Mouse (Mus musculus): ENCODE results near the gene Ppp2ca. TPM values are rescaled to one million over a fixed set of nuclear protein-coding genes. Genes with fewer than 3 reads are reported as not detected.
A peak's percentile ranks its signal among the peaks of the same experiment; 100 is the strongest.
"Not testable (repeated sequence)": the region's sequence is repeated elsewhere in the genome, so short reads cannot be mapped to it uniquely, and the experiment has no call there.

Gene Ppp2ca
- total RNA-seq, 1 experiment from 2014 or later, result 138 TPM

DNA sequence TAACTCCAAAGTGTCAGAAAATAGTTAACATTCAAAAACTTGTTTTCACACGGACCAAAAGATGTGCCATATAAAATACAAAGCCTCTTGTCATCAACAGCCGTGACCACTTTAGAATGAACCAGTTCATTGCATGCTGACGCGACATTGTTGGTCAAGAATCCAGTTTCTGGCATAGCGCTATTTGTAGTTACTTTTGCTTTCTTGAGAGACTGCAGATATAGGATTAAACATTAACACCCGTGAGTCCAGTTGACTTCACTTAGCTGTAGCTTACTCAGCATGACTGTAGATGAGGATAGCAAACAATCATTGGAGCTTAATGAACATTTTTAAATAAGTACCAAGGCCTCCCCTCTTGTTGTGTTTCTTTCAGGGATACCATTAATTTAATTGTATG lies 23.6 kb downstream of the Ppp2ca start:
- ATAC-seq (replicated peaks in 1 of 2; ENCODE audit: insufficient read depth in 1 of 2, low FRiP score in 2 of 2, low TSS enrichment in 1 of 2, low read depth in 1 of 2, poor library complexity in 2 of 2, severe bottlenecking in 2 of 2), result no peak

DNA sequence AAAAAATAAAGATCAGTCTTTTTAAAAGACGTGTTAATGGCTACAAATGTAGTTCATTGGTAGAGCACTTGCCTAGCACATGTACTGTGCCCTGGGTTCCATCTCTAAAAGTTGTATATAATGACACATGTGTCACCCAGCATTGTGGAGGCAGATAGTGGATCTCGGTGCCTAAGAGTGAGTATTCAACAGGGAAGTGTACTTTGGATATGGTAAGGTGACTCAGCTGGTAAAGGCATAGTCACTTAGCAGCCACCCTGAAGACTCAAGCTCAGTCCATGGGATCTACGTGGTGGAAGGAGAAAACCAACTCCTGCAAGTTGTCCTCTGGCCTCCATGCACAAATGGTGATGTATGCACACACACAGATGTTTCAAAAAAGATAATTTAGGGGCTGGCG lies 26.0 kb downstream of the Ppp2ca start:
- ATAC-seq (replicated peaks in 1 of 2; ENCODE audit: insufficient read depth in 1 of 2, low FRiP score in 2 of 2, low TSS enrichment in 1 of 2, low read depth in 1 of 2, poor library complexity in 2 of 2, severe bottlenecking in 2 of 2), result no peak

DNA sequence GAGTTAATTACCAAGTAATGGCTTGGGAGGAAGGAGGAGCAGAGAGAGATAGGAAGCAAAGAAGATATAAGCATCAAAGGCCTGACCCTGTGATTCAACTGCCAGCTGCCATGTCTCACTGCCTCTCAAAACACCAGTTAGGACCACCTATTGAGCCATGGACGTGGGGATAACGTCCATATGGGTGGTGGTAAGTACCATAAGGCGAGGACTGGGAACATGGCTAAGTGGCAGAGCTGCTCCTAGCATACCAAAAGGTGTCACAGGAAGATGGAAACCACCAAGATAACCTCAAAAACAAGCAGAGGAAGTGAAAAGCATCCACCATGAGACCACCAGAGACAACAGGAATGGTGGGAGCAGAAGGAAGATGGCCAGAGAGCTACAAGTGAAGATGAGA lies 28.7 kb downstream of the Ppp2ca start:
- ATAC-seq (replicated peaks in 1 of 2; ENCODE audit: insufficient read depth in 1 of 2, low FRiP score in 2 of 2, low TSS enrichment in 1 of 2, low read depth in 1 of 2, poor library complexity in 2 of 2, severe bottlenecking in 2 of 2), result no peak

DNA sequence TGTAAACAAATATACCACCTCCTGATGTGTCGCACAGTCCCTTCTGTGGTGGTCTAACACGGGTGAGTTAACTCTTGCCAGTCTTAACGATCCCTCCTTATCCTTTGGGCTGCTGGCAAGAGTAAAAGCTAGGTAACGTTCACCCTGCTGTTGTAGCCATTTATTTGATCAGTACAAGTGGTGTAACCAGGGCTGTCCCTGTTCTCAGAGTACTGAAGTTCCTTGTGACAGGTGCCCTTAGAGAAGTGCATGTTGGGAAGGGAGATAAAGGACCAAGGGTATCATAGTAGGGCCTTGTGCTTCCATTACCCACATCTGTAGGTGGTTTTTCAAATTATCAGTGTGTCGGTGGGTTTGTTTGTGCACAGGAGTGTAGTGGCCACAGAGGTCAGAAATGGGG lies 29.3 kb downstream of the Ppp2ca start:
- ATAC-seq (replicated peaks in 1 of 2; ENCODE audit: insufficient read depth in 1 of 2, low FRiP score in 2 of 2, low TSS enrichment in 1 of 2, low read depth in 1 of 2, poor library complexity in 2 of 2, severe bottlenecking in 2 of 2), result no peak

DNA sequence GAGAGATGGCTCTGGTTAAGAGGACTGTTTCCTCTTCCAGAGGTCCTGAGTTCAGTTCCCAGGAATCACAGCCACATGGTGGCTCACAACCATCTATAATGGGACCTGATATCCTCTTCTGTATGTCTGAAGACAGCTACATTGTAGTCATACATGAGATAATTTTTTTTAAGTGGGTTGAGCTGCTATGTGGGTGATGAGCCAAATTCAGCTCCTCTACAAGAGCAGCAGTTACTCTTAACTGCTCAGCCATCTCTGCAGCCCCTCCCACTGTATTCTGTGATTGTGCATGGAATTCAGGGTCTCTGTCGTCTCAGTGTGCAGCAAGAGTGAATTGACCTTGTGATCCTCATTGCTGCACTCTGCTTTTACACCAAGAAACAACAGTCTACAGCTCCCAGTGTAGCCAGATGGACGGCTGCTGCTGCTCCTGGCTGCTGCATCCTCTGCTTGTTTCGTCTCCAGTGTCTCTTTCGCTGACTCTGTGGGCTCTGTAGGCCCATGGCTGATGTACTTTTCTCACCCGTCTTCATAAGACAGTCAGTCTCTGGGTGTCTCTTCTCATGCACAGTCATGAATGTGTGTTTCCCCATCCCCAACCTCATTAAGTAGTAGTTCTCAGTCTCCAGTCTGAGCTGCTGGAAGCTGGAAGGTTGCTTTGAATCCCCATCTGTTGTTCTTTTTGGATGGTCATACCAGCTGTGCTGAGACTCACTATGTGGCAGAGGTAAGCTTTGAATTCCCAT lies 30.0 kb downstream of the Ppp2ca start:
- ATAC-seq (replicated peaks in 1 of 2; ENCODE audit: insufficient read depth in 1 of 2, low FRiP score in 2 of 2, low TSS enrichment in 1 of 2, low read depth in 1 of 2, poor library complexity in 2 of 2, severe bottlenecking in 2 of 2), result no peak

DNA sequence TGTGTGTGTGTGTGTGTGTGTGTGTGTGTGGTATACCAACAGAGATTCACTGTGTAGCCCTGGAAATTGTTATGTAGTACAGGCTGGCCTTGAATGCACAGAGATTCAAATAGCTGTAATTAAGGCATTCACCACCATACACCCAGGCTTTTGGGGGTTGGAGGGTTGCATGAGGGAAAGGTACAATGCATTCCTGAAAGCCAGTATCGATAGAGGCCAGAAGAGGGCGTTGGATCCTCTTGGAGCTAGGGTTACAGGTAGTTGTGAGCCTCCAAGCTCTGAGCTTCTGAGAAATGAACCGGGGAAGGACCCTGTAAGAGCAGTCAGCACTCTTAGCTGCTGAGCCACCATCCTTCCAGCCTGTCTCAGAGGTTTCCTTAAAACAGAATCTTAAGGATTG lies 30.7 kb downstream of the Ppp2ca start:
- no peak for ATAC-seq (replicated peaks in 1 of 2; ENCODE audit: insufficient read depth in 1 of 2, low FRiP score in 2 of 2, low TSS enrichment in 1 of 2, low read depth in 1 of 2, poor library complexity in 2 of 2, severe bottlenecking in 2 of 2)

DNA sequence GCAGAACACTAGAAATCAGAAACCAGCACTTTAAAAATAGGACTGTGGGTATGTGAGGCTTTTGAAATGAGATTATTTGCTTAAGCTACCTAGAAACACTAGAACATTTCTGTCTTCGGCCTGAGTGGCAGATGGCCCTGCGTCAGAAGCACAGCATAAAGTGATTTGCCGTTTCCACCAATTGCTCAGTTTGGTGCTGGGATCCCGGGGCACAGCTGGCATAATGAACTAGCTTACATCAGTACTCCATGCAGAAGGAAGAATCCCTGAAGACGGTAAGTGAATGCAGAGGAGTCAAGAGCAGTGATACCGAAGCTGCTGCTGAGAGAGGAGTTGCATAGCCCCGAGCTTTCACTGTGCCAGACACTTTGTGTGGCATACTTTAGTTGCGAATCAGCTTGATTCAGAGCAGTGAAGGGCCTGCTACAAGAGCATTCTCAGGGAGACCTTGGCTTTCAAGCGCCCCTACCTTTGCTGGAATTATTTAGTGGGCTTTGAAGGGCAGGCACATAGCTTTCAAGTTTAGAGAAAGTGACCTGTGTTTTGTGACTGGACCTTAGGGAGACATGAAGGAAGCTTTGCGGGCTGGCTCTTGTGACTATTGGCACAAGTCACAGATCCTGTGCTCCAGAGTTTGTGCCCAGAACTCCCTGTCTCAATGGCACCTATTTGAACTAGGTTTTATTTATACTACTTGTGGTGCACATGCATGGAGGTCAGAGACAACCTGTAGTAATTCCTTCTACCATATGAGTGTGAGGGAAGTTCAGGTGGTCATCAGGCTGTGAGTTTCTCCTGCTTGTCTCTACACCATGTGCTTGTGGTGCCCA lies 31.4 kb downstream of the Ppp2ca start:
- ATAC-seq (replicated peaks in 1 of 2; ENCODE audit: insufficient read depth in 1 of 2, low FRiP score in 2 of 2, low TSS enrichment in 1 of 2, low read depth in 1 of 2, poor library complexity in 2 of 2, severe bottlenecking in 2 of 2), result no peak

DNA sequence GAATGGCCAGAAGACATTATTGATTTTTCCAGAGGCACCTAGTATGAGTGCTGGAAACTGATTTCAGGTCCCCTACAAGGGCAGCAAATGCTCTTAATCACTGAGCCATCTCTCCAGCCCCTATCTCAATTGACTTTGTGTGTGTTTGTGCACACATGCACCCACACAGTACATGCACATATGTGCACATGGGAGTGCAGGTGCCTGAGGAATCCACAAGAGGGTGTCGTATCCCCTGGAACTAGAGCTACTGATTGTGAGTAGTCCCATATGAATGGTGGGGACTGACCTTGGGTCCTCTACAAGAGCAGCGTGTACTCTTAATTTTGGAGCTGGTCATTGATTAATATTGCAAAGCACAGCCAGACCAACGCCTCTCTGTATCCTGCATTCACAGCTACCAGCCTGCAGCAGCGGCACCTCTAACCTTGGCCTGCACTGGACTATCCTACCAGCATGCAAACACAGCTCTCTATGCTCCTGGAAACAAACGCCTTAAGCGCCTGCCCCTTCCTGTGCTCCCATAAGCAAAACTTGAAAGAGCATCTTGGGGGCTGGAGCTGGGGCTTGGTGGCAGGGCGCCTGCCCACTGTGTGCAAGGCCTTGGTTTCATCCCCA lies 32.1 kb downstream of the Ppp2ca start:
- no peak for ATAC-seq (replicated peaks in 1 of 2; ENCODE audit: insufficient read depth in 1 of 2, low FRiP score in 2 of 2, low TSS enrichment in 1 of 2, low read depth in 1 of 2, poor library complexity in 2 of 2, severe bottlenecking in 2 of 2)

DNA sequence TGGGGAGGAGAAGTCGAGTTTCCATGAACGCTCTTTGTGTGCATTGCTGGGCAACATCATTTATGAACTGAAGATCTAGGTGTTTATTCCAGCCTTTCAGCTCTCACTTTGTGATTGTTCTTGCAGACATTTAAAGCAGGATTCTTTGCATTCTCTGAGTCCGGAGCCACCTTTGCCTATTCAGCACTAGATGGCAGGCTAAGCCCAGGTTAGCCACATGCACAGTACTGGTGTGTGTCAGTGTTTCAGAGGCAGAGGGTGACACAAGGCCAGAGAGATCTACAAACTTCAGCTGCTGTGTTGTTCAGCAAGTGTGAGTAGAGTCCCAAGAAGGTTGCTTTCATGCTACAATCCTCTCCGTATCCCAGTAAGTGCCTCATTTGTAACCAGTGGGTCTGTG lies 45.2 kb downstream of the Ppp2ca start:
- ATAC-seq (replicated peaks in 1 of 2; ENCODE audit: insufficient read depth in 1 of 2, low FRiP score in 2 of 2, low TSS enrichment in 1 of 2, low read depth in 1 of 2, poor library complexity in 2 of 2, severe bottlenecking in 2 of 2), result peak; percentile 59 to 77; a peak in 3 of 4 replicates

DNA sequence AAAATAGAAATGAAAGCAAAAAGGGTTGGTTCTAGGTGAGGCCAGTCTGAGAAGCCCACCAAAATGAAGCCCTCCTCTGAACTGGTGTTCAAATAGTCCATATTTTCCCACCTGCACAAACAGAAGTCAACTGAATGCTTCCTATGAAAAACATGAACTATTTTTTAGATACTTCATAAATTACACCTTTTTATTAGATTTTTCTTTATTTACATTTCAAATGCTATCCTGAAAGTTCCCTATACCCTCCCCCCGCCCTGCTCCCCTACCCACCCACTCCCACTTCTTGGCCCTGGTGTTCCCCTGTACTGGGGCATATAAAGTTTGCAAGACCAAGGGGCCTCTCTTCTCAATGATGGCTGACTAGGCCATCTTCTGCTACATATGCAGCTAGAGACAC lies 46.9 kb downstream of the Ppp2ca start, which contains the start of gene Olfr1373:
TSS of gene Olfr1373 (minus strand) at position 101 of the 400 bp plus-strand sequence.
- ATAC-seq (replicated peaks in 1 of 2; ENCODE audit: insufficient read depth in 1 of 2, low FRiP score in 2 of 2, low TSS enrichment in 1 of 2, low read depth in 1 of 2, poor library complexity in 2 of 2, severe bottlenecking in 2 of 2), result not testable (repeated sequence)

DNA sequence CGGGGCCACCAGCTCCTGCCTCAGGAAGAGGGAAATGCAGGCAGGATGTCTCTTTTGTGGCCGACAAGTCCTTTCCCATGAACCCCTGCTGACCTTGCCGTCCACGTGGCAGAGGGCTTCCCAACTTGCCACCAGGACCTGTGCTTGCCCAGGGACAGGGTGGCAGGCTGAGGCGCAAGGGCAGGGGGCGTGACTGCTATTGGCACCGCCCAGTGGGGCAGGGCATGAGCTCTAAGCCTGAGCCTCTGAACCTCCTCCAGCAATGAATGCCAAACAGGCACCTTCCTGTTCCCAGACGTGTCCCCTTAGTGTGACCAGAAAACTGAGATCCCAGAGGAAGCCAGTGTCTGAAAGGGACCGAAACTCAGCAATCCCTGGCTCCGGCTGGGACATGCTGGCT lies 65.4 kb downstream of the Ppp2ca start:
- ATAC-seq (replicated peaks in 1 of 2; ENCODE audit: insufficient read depth in 1 of 2, low FRiP score in 2 of 2, low TSS enrichment in 1 of 2, low read depth in 1 of 2, poor library complexity in 2 of 2, severe bottlenecking in 2 of 2), result peak; percentile 50 to 52; a peak in 2 of 4 replicates

DNA sequence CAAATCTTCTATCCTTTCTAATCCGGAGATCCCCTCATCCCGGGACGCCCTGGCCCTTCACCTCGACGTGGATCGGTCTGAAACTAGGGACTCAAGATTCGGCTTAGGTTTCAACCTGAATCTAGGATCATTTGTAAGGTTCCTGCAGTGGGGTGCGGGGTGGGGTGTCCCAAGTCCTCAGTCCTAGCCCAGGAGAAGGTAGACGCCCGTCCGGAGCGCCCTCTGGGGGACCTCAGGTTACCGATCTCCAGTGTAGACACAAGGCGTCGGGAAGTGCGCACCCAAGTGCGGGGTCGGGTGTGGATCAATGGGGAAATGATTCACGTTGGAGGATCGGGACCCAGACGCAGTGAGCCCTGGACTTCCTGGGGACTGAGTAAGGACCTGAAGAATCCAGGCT lies 68.6 kb downstream of the Ppp2ca start:
- ATAC-seq (replicated peaks in 1 of 2; ENCODE audit: insufficient read depth in 1 of 2, low FRiP score in 2 of 2, low TSS enrichment in 1 of 2, low read depth in 1 of 2, poor library complexity in 2 of 2, severe bottlenecking in 2 of 2), result 0 out of 4 replicates have a peak, but pooled peaks of 1 of the 2 experiments have one; percentile 24

DNA sequence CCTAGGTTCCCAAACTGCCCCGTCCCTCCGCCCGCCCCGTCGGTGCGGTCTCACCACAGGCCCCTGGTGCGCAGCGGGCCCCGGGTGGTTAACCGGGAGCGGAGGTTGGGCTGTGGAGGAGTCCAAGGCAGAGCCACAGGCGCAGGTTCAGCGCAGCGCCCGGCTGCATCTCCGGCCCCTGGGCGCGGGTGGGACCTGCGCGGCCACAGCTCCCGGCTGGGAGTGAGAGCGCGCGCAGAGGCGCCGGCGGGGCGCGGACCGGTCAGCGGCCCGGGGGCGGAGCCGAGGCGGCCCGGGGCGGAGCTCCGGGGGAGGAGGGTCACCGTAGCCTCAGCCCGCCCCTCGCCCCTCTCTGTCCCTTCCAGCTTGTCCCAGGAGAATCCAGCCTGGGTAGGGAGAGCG lies 69.4 kb downstream of the Ppp2ca start:
- ATAC-seq (replicated peaks in 1 of 2; ENCODE audit: insufficient read depth in 1 of 2, low FRiP score in 2 of 2, low TSS enrichment in 1 of 2, low read depth in 1 of 2, poor library complexity in 2 of 2, severe bottlenecking in 2 of 2), result 0 out of 4 replicates have a peak, but pooled peaks of 1 of the 2 experiments have one; percentile 3

DNA sequence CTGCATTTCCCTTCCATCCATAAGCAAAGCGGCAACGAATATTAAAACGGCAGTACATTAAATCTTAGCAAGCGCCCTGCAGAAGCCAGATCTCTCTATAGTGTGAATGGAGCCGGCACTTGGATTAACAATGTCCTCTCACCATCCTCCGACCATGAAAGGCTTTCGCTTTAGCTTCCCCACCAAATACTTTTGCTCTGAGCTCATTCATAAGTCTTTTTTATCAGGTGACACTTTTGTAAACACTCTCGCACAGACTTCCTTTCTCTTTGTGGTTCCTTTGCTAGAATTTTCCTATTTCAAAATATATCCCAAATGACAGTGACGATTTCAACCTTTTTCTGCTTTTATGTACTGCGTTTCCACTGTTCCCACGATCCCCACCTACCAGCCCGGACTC lies 70.0 kb downstream of the Ppp2ca start:
- ATAC-seq (replicated peaks in 1 of 2; ENCODE audit: insufficient read depth in 1 of 2, low FRiP score in 2 of 2, low TSS enrichment in 1 of 2, low read depth in 1 of 2, poor library complexity in 2 of 2, severe bottlenecking in 2 of 2), result peak in 1 of 2 experiments; percentile 9; a peak in 1 of 4 replicates

Other genes starting within 250 kb of the Ppp2ca start
- 16.3 and 17.0 TPM in 2 replicates for gene Jade2, start 241.0 kb upstream of the Ppp2ca start, total RNA-seq (2017)
- 47.6 and 63.6 TPM in 2 replicates for gene Cdkn2aipnl, start 131.0 kb upstream of the Ppp2ca start, total RNA-seq (2017)
- gene Ube2b, start 97.9 kb upstream of the Ppp2ca start, total RNA-seq (2017), result 136 and 151 TPM in 2 replicates
- gene Cdkl3, start 94.5 kb upstream of the Ppp2ca start, total RNA-seq (2017), result 7.8 and 12.5 TPM in 2 replicates
- gene Olfr1373, start 46.8 kb downstream of the Ppp2ca start, total RNA-seq (2017), result not detected in 2 replicates
- gene Olfr1371, start 115.3 kb downstream of the Ppp2ca start, total RNA-seq (2017), result not detected in 2 replicates
- gene Skp1a, start 133.3 kb downstream of the Ppp2ca start, total RNA-seq (2017), result 351 and 360 TPM in 2 replicates
- 1.1 and 1.4 TPM in 2 replicates for gene Tcf7, start 184.3 kb downstream of the Ppp2ca start, total RNA-seq (2017)

All from hematopoietic stem cell, adult 5-6 weeks (primary cell).